Mouse (Mus musculus) gastrocnemius, adult 2 months (tissue): Measurements from ENCODE around the gene Tmppe. TPM values are rescaled to one million over a fixed set of nuclear protein-coding genes. Genes with fewer than 3 reads are reported as not detected.
A peak's percentile ranks its signal among the peaks of the same experiment; 100 is the strongest.
"Not testable (repeated sequence)": the region's sequence is repeated elsewhere in the genome, so short reads cannot be mapped to it uniquely, and the experiment has no call there.

Experiments used
- DNase-seq: peaks from one replicate; pipeline ENCODE4 v3.0.0; 2022
- H3K27ac ChIP-seq: fragments of 200-600 bp; 2 replicates; pipeline ENCODE4 v1.8.1; 2022; ENCODE audit warnings: mild to moderate bottlenecking
- H3K4me3 ChIP-seq: fragments of 200-600 bp; 2 replicates; pipeline ENCODE4 v1.8.1; 2022; ENCODE audit warnings: mild to moderate bottlenecking, moderate library complexity
- CTCF ChIP-seq: fragments of 200-600 bp; IDR thresholded peaks from 2 replicates; pipeline ENCODE4 v1.8.1; 2022; ENCODE audit warnings: antibody characterized with exemption, mild to moderate bottlenecking, moderate library complexity
- intact Hi-C: fragments of 180-260 bp; cut with DNase I; formaldehyde crosslinking; loops from one replicate; pipeline ENCODE4 v1.15.1; 2025
- long read RNA-seq, 2 experiments: library from polyadenylated mRNA; stranded (forward); transcript quantifications; one replicate each; pipeline ENCODE4 v2.0.0; 2021
- total RNA-seq, 2 experiments: library from RNA; stranded (reverse); gene quantifications; 2 replicates each; pipeline ENCODE4 v1.2.3; 2021

Gene Tmppe
- 1 to 10 TPM; 1.5 to 1.6 TPM for total RNA-seq
- long read RNA-seq, experiment 1, partial matches to known transcripts: 0 of 1 reads
- long read RNA-seq, experiment 1, other reads (novel, unspliced or antisense): 0 of 1 reads
- long read RNA-seq, experiment 2, partial matches to known transcripts: 0 of 1 reads
- long read RNA-seq, experiment 2, other reads (novel, unspliced or antisense): 0 of 1 reads

DNA sequence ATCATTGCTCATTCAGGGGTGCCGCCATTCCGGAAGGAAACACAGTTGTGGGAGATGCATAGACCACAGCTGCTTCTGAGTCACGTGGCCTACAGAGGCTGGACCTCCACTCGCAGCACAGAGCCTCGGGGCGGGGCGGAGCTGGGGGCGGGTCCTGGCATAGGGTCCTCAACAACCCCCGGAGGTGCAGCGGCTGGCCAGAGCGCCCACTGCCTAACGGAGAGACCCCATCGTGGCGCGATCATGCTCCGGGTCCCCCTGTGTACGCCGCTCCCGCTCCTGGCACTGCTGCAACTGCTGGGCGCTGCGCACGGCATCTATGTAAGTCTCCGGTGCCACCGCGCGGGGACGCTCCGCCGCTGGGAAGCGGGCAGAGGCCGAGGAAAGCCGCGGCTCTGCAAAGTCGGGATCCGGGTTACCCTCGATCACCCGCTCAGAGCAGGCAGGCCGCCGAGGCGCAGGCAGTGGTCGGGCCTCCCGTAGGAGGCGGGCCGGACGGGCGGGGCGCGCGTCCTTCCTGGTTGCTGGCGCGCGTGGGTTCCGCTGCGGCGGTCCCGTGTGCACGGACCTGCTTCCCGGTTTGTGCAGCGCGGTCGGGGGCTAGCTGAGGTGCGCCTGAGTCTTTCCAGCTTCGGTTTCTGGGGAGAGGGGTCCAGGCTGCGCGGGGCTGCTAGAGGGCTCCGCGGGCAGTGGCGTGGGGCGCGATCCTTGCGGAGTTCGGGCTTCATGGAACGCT lies at the start of gene Tmppe, which contains the start of gene Glb1:
TSS of gene Tmppe (plus strand) at position 157 of the 736 bp plus-strand sequence.
TSS of gene Glb1 (plus strand) at position 128 of the 736 bp plus-strand sequence.
- DNase-seq: peak; percentile 87
- H3K4me3 ChIP-seq: peak within 1 kb of the TSS; percentile 80
- peak within 1 kb of the TSS; percentile 97 for H3K27ac ChIP-seq
- intact Hi-C loops: no loop called here
- peak; percentile 63 for TF ChIP-seq CTCF

DNA sequence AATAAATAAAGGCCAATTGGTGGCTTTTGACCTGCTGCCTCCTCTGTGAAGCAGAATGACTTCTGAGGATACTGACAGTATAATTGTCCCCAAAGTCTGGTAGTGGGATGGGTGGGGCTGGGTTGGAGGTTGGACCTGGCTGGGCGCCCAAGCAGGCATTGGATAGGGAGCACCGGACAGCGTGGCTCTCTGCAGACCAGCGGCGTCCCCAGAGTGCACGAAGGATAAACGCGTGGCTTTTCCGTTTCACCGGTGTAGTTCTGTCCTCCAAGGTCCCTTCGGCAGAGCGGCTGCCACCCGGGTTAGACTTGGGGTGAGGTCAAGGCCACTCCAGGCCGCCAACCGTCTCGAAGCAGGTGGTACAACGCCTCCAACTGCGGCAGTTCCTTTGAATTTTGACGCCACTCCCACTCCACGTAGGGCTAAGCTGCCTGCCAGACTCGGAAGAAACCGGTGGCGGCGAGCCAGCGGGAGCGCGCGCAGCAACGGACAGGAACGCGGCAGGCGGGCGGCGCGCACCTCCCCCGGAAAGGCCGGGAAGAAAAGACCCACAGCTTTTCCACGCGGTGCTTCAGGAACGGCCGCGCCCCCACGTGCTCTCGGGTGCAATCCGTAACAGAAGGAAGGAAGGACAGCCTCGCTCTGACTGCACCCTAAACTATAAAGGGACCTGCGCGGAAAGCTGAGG lies 33.0 kb upstream of the Tmppe start:
- no peak for TF ChIP-seq CTCF
- Histone ChIP-seq H3K27ac (peak overlapping the region; percentile 56), H3K4me3 (peak overlapping the region; percentile 73)
- DNase-seq: peak; percentile 89
- intact Hi-C loops: no loop called here

DNA sequence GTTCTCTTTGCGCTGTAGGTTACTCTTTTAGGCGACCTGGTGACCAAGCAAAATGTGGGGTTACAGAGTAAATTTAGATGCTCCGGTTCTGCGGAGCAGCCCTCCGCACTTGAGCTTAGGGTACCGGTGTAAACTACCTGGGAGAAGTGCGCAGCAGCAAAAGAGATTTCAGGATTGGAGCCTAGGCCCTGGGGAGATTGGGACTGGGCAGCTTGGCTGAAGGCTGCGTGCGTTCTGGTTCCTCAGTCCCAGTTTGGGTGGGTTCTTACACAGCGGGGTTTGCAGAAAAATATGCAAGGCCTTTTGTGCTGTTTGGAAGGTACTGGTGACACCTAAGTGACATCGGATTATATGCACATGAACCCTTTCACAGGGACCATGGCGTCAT lies 32.4 kb upstream of the Tmppe start:
- peak overlapping the region; percentile 56 for H3K27ac ChIP-seq
- no peak for TF ChIP-seq CTCF
- DNase-seq: no peak
- peak overlapping the region; percentile 73 for H3K4me3 ChIP-seq
- intact Hi-C loops: no loop called here

DNA sequence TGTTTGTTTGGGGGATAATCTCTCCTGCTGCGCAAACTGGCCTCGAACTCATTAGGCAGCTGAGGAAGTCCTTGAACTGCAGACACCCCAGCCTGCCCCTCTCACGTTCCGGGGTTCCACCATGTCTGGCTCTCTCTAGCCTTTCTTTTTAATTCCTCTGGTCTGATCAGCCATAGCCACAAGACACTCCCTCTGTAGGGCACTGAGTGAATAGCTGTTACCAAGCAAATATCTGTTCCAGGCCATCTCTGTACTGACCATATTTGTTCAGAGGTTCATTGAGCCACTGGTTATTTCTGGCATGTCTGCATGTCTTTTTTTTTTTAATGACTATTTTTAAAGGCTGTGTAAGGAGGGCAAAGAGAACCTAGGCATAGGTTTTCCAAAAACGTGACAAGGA lies 31.5 kb upstream of the Tmppe start:
- H3K4me3 ChIP-seq, intact Hi-C loops, DNase-seq, H3K27ac ChIP-seq: not testable (repeated sequence)
- TF ChIP-seq CTCF: peak; percentile 25; the same call in 1 of the 2 replicates

DNA sequence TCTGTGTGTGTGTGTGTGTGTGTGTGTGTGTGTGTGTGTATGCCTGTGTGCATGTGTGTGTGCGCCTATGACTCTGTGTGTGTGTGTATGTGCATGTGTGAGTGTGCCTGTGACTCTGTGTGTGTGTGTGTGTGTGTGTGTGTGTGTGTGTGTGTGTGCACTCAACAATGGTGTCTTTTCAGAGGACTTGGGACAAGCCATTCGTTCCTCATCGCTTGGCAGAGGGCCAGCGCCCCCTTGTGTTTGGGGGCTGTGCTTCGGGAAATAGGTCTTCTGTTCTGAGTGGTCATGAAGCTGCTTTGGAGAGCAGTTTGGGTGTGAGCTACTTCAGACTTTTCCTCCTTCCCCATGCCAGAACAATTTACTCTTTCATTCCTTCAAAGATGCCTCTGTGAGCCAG lies 29.2 kb upstream of the Tmppe start:
- H3K4me3 ChIP-seq, DNase-seq, H3K27ac ChIP-seq, intact Hi-C loops: not testable (repeated sequence)

DNA sequence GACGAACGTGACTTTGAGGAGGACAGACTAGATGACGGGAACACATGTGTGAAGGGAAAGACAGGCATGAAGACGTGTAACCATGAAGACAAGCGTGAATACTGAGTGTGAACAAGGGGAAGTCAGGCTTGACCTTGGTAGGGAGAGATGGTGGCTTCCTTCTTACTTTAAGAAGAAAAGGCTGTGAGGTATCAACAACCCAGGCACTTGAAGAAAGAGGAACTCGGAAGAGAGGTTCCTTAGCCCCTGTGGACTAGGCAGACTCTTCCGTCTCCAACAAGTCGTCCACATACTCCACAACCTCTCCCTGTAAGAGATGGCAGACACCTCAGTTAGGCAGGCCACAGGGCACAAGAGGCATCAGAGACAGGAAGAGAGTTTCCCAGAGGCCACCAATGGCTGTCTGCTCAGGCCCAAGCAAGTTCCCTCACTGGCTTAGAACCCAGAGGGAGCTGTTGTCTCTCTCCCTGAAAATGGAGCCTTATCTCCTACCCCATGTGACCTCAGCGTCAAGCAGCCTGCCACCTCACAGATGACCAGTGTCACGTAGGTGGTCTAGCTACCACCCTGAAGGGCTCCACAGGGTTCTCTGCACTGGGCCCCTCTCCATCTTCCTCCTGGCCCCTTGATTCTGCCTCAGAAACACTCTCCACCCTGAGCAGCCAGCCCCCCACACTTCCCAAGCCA lies 25.5 kb upstream of the Tmppe start:
- no peak overlapping the region for H3K27ac ChIP-seq
- intact Hi-C loops: no loop called here
- no peak overlapping the region for H3K4me3 ChIP-seq
- DNase-seq: no peak
- TF ChIP-seq CTCF: no peak

DNA sequence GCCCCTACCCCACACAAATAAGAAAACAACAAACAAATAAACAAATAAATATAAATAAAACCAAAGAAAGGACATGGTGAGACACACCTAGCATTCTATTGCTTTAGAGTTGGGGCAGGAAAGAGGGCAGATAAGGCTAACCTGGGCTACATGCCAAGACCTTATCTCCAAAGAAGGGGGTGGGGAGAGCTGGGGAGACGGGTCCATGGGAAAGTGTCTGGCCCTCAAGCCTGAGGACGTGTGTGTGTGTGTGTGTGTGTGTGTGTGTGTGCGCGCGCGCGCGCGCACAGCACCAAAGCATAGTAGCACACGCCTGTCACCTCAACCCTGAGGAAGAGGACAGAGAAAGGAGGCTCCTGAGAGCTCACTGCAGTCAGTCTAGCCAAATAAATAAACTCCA lies 23.7 kb upstream of the Tmppe start:
- Histone ChIP-seq H3K27ac (no peak overlapping the region), H3K4me3 (no peak overlapping the region)
- no peak for TF ChIP-seq CTCF
- no peak for DNase-seq
- intact Hi-C loops: no loop called here

DNA sequence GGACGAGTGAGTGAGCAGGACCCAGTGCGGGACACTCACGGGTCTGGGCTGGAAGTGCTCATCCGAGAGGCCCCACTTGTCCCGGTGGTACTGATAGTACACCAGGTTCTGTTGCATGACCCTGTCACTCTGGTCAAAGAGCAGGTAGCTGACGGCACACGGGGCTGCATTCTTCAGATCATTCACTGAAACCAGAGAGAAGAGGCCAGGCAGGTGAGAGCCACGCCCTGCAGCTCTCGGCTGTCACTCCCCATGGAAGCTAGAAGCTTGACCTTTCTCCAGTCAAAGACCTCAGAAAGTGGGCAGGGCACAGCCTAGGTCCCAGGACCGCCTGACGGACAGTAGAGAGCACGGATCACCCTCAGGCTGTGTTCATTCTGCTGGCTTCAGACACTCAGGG lies 21.0 kb upstream of the Tmppe start:
- H3K4me3 ChIP-seq: no peak overlapping the region
- intact Hi-C loops: loop anchor here (2.0 kb wide), 1 partner anchor 61 kb away; no protein-coding TSS in a partner anchor
- no peak for DNase-seq
- no peak overlapping the region for H3K27ac ChIP-seq
- no peak for TF ChIP-seq CTCF

DNA sequence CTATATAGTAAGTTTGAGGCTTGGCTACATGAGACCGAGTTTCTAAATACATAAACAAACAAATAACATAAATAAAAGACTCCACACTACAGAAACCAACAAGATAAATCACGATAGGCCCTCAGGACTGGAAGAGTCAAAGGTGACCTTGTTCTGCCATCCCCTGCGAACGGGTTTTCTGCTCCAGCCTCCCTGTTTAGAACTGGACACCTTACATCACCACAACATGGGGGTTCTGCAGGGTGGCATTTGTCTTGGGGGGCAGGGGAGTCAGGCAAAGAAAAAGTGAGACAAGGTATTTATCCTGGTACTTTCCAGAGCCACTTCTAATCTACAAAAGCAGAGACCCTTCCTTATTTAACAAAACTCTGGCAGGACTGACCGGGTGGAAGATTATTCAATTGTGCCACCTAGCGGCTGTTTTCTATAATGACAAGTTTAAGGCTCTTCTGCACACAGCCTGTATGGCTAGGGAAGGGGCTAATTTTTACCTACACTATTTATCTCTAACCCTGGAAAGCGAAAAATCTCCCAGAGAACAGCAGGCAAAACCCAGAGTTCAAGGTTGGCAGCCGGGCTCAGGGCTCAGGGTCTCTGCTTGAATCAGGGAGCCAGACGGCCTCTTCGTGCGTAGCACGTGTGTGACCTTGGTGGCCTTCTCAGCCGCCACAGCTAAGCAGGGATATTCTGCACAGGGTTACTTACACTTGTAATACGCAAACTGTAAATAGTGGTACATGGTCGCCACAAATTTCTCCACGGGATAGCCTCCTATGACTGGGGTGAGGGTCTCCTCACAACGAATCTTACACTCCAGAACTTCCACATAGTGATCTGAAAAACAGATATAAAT lies 19.8 kb upstream of the Tmppe start:
- TF ChIP-seq CTCF: peak; percentile 79
- intact Hi-C loops: loop anchor here (2.0 kb wide), 1 partner anchor 62 kb away; no protein-coding TSS in a partner anchor
- no peak for DNase-seq

DNA sequence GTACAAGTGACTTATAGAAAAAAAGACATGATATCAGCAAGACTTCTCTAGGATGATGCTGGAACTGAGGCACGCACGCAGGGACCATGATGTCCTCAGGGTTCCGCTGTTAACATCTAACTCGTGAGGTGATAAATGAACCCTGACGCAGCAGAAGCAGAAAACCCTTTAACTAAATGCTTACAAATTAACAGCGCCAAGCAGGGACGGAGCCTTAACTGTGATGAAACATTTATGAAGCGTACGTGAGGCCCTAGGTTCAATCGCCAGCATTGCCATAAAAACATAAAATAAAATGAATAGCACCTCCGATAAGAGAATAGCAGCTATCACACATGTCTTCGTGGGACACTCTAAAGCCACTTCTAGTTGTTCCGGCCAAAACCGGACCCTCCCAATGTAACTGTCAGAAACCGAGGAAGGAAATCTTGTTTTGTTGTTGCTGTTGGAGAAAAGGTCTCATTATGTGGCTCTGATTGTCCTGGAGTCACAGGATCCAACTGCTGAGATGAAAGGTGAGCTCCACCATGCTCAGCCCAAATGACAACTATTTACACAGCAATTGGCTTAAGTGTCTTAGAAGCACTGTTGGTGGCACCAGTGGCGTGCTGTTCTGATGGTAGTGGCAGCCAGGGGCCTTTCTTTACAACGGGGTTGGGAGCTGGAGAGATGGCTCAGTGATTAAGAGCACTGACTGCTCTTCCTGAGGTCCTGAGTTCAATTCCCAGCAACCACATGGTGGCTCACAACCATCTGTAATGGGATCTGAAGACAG lies 17.8 kb upstream of the Tmppe start:
- Histone ChIP-seq H3K27ac (no peak overlapping the region), H3K4me3 (no peak overlapping the region)
- TF ChIP-seq CTCF: no peak
- no peak for DNase-seq
- intact Hi-C loops: no loop called here

More for the DNA sequence above, 19.8 kb upstream of the Tmppe start:
- no peak overlapping the region for H3K4me3 ChIP-seq
- no peak overlapping the region for H3K27ac ChIP-seq

DNA sequence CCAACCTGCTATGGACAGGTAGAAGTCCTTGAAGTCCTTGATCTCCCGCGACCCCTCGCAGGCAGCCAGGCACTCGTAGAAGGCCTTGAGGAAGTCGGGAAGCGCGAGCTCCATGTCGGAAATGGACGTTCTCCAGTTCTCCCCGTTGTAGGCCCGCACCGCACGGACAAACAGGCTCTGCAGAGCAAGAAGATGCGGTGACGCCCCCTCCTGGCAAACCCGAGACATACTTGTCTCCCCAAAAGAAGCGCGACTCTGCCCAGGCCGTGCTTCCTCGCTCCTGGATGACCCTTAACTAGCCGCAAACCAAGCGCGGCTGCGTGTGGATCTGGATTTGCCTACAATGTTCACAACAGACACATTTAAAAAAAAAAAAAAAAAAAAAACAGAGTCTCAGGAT lies 16.2 kb upstream of the Tmppe start:
- no peak overlapping the region for H3K4me3 ChIP-seq
- DNase-seq: no peak
- no peak overlapping the region for H3K27ac ChIP-seq
- no peak for TF ChIP-seq CTCF
- intact Hi-C loops: no loop called here
